Mouse (Mus musculus) liver, embryonic 15.5 days (tissue): ENCODE results near the gene 4921517D22Rik. TPM values are rescaled to one million over a fixed set of nuclear protein-coding genes. Genes with fewer than 3 reads are reported as not detected.

Experiments used
- ATAC-seq: fragments of 200-750 bp; cut with Nextera tagmentation; 2 replicates; pipeline ENCODE4 v1.8.0; 2017; ENCODE audit warnings: moderate number of reproducible peaks, mild to moderate bottlenecking, moderate library complexity; ENCODE audit not compliant: insufficient read depth
- H3K27ac ChIP-seq: fragments of 300-500 bp; sonication (generic); replicated peaks from 2 replicates; pipeline ENCODE4 v1.5.1; 2015; ENCODE audit warnings: mild to moderate bottlenecking, inconsistent platforms
- H3K27me3 ChIP-seq: fragments of 300-500 bp; sonication (generic); 2 replicates; pipeline ENCODE4 v1.6.1; 2015; ENCODE audit warnings: mild to moderate bottlenecking, inconsistent platforms
- H3K36me3 ChIP-seq: fragments of 300-500 bp; sonication (generic); replicated peaks from 2 replicates; pipeline ENCODE4 v1.6.1; 2015; ENCODE audit warnings: moderate library complexity, mild to moderate bottlenecking, inconsistent platforms
- H3K4me1 ChIP-seq: fragments of 300-500 bp; sonication (generic); replicated peaks from 2 replicates; pipeline ENCODE4 v1.6.1; 2015; ENCODE audit warnings: inconsistent platforms
- H3K4me2 ChIP-seq: fragments of 300-500 bp; sonication (generic); 2 replicates; pipeline ENCODE4 v1.6.1; 2015; ENCODE audit warnings: moderate library complexity, mild to moderate bottlenecking, inconsistent platforms
- H3K4me3 ChIP-seq: fragments of 300-500 bp; sonication (generic); replicated peaks from 2 replicates; pipeline ENCODE4 v1.5.1; 2015; ENCODE audit warnings: mild to moderate bottlenecking, inconsistent platforms
- H3K9ac ChIP-seq: fragments of 300-500 bp; sonication (generic); 2 replicates; pipeline ENCODE4 v1.6.1; 2015; ENCODE audit warnings: moderate library complexity, mild to moderate bottlenecking, inconsistent platforms
- H3K9me3 ChIP-seq: fragments of 300-500 bp; sonication (generic); replicated peaks from 2 replicates; pipeline ENCODE4 v1.6.1; 2016; ENCODE audit warnings: inconsistent platforms
- WGBS: fragments of 180-500 bp; shearing (Covaris S2); methylation state at CpG from one replicate; pipeline ENCODE4 v1.1.7; 2015; ENCODE audit warnings: mixed read lengths; ENCODE audit not compliant: insufficient replicate concordance; 5-methylcytosine and 5-hydroxymethylcytosine counted together
- polyA plus RNA-seq: library from polyadenylated mRNA; unstranded; fragments of >200 nt; fragmentation: Nextera tagmentation; extraction: Ambion mirVana; gene quantifications from 2 replicates; pipeline ENCODE4 v1.2.1, GENCODE M21; 2015

Gene 4921517D22Rik
- polyA plus RNA-seq, 1 experiment from 2014 or later = not detected

DNA sequence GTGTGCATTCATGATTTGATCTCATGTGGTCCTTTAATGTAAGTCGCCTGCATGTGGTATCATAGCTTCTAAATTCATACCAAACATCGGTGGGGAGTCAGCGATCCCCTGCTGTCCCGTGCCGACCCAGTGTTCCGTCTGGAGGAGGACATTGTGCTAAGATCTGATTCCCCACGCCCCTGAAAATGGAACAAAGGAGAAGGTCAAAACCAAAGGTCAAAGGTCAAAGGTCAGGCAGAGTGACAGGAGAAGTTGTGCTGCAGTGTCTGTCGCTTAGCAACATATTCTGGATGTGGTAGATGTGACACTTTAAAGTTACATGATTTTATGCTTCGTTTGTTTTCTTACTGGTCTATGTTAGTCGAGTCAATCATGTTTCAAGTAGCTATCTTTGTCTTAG lies 2.4 kb downstream of the 4921517D22Rik start:
- Histone ChIP-seq H3K27ac (no peak overlapping the region), H3K4me3 (no peak overlapping the region), H3K36me3 (no peaks in the 10 kb centered on the region), H3K4me1 (no peaks in the 10 kb centered on the region), H3K27me3 (peaks cover 6% of the 10 kb centered on the region), H3K9me3 (no peaks in the 10 kb centered on the region), H3K9ac (no peak overlapping the region), H3K4me2 (no peak overlapping the region)
- no peak for ATAC-seq
- 74% methylated on average over 10 of the region's 10 CpGs for WGBS

DNA sequence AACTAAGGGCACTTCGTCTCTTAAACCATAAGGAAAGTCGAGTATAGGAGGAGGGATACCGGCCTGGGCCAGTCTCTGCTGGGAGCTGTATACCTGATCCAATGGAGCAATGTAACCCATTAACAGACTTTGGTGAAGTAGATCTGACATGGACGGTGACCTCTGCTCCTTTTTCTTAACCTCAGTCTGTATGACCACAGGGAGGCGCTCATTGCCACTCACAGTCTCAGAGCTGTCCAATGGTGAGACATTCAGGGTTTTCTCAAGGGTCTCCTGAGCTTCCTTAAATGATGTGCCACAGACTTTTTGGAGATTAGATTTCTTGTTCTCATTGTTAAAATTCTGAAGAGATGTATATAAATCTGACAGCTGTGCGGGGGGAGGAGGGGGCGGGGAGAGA lies 3.3 kb downstream of the 4921517D22Rik start:
- no peaks in the 10 kb centered on the region for H3K36me3 ChIP-seq
- H3K27ac ChIP-seq = no peak overlapping the region
- H3K4me3 ChIP-seq = no peak overlapping the region
- no peaks in the 10 kb centered on the region for H3K4me1 ChIP-seq
- no peak for ATAC-seq
- no peak overlapping the region for H3K9ac ChIP-seq
- peaks cover 6% of the 10 kb centered on the region for H3K27me3 ChIP-seq
- H3K9me3 ChIP-seq = no peaks in the 10 kb centered on the region
- 74% methylated on average over 7 of the region's 7 CpGs for WGBS
- no peak overlapping the region for H3K4me2 ChIP-seq

- H3K9me3 ChIP-seq = no peaks in the 10 kb centered on the region
- no peak overlapping the region for H3K4me2 ChIP-seq
- H3K9ac ChIP-seq = no peak overlapping the region
- H3K4me3 ChIP-seq = no peak overlapping the region
- H3K27ac ChIP-seq = no peak overlapping the region
- WGBS = 47% methylated on average over 3 of the region's 3 CpGs
- ATAC-seq = no peak
- H3K36me3 ChIP-seq = no peaks in the 10 kb centered on the region
- H3K4me1 ChIP-seq = no peaks in the 10 kb centered on the region
- H3K27me3 ChIP-seq = peaks cover 6% of the 10 kb centered on the region
These were observed 4.1 kb downstream of the 4921517D22Rik start for GRCm38 (mm10) chr13:59689843-59690242.

GRCm38 (mm10) chr13:59689313-59689712 lies 4.6 kb downstream of the 4921517D22Rik start:
- no peak overlapping the region for H3K9ac ChIP-seq
- WGBS = 59% methylated on average over 9 of the region's 9 CpGs
- H3K4me3 ChIP-seq = no peak overlapping the region
- H3K36me3 ChIP-seq = no peaks in the 10 kb centered on the region
- H3K4me1 ChIP-seq = no peaks in the 10 kb centered on the region
- no peaks in the 10 kb centered on the region for H3K9me3 ChIP-seq
- H3K27me3 ChIP-seq = peaks cover 6% of the 10 kb centered on the region
- ATAC-seq = no peak
- H3K4me2 ChIP-seq = no peak overlapping the region
- no peak overlapping the region for H3K27ac ChIP-seq

DNA sequence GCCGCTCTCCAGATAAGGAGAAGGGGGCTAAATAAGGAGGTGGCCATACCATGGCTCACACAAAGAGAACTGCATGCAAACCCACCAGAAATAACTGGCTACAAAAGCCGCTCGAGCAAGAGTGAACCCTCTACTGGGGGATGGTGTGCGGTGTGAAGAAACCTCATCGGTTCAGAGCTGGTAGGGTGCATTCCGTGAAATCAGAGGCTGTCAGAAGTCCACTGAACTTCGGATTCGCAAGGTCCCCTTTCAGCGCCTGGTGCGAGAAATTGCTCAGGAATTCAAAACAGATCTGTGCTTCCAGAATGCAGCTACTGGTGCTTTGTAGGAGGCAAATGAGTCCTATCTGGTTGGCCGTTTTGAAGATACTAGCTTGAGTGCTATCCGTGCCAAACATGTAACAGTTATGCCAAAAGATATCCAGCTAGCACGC lies 5.6 kb downstream of the 4921517D22Rik start:
- Histone ChIP-seq H3K4me2 (no peak overlapping the region), H3K4me3 (no peak overlapping the region), H3K27me3 (peaks cover 6% of the 10 kb centered on the region), H3K36me3 (no peaks in the 10 kb centered on the region), H3K4me1 (no peaks in the 10 kb centered on the region), H3K27ac (no peak overlapping the region), H3K9ac (no peak overlapping the region), H3K9me3 (no peaks in the 10 kb centered on the region)
- WGBS = 64% methylated on average over 13 of the region's 13 CpGs
- ATAC-seq = no peak

DNA sequence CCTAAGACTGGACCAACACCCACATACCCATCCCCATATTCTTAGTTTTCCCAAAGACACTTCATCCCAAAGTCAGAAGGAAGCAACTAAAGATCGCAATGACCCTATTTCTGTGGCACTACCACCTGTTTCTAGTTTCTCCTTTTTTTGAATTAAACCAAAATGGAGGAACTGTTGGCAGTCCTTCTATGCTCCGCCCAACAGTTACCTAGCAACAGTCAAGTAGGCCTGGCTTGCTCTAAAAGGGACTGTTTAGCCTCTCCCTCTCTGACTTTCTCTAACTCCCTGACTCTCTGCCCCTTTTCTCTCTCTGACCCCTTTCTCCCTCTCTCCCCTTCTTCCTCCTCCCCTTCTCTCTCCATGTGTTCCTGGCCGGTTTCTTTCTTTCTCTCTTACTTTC lies 8.7 kb downstream of the 4921517D22Rik start:
- no peak overlapping the region for H3K27ac ChIP-seq
- peaks cover 10% of the 10 kb centered on the region for H3K4me1 ChIP-seq
- no peak overlapping the region for H3K4me3 ChIP-seq
- no peaks in the 10 kb centered on the region for H3K9me3 ChIP-seq
- peaks cover 13% of the 10 kb centered on the region for H3K27me3 ChIP-seq
- H3K9ac ChIP-seq = no peak overlapping the region
- 72% methylated on average over 3 of the region's 3 CpGs for WGBS
- no peaks in the 10 kb centered on the region for H3K36me3 ChIP-seq
- no peak for ATAC-seq
- H3K4me2 ChIP-seq = no peak overlapping the region

- H3K36me3 ChIP-seq = no peaks in the 10 kb centered on the region
- no peak overlapping the region for H3K4me3 ChIP-seq
- no peaks in the 10 kb centered on the region for H3K9me3 ChIP-seq
- H3K9ac ChIP-seq = no peak overlapping the region
- peak overlapping the region; percentile 28; the same call in 1 of the 2 replicates for H3K4me2 ChIP-seq
- 11% methylated on average over 7 of the region's 7 CpGs for WGBS
- no peak overlapping the region for H3K27ac ChIP-seq
- H3K27me3 ChIP-seq = peaks cover 8% of the 10 kb centered on the region
- H3K4me1 ChIP-seq = peaks cover 29% of the 10 kb centered on the region
- peak; percentile 20; the same call in 1 of the 2 replicates for ATAC-seq
These were observed 11.3 kb downstream of the 4921517D22Rik start for GRCm38 (mm10) chr13:59682629-59683028.

DNA sequence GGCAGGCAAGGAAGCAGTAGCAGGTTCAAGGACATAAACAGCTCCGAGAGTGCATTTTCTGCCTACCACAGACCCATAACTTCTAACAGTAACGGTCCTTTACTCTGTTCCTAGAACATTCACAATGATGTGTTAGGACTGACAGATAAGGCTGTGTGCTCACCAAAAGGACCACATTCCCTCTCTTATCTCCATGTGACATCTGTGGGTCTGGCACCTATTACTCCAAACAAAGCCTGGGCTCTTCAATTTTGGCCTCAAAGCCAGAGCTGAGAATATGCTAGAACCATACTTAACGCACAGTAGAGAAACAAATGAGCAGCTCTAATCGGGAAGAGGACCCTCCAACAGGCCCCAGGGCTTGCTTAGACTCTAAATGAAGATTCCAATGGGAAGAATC lies 14.0 kb downstream of the 4921517D22Rik start:
- H3K9ac ChIP-seq = no peak overlapping the region; the same call in 1 of the 2 replicates
- no peak overlapping the region for H3K4me3 ChIP-seq
- H3K4me2 ChIP-seq = no peak overlapping the region
- 13% methylated on average over 4 of the region's 4 CpGs for WGBS
- peaks cover 45% of the 10 kb centered on the region for H3K4me1 ChIP-seq
- no peak for ATAC-seq
- H3K9me3 ChIP-seq = no peaks in the 10 kb centered on the region
- peaks cover 8% of the 10 kb centered on the region for H3K27me3 ChIP-seq
- H3K27ac ChIP-seq = no peak overlapping the region
- H3K36me3 ChIP-seq = no peaks in the 10 kb centered on the region

DNA sequence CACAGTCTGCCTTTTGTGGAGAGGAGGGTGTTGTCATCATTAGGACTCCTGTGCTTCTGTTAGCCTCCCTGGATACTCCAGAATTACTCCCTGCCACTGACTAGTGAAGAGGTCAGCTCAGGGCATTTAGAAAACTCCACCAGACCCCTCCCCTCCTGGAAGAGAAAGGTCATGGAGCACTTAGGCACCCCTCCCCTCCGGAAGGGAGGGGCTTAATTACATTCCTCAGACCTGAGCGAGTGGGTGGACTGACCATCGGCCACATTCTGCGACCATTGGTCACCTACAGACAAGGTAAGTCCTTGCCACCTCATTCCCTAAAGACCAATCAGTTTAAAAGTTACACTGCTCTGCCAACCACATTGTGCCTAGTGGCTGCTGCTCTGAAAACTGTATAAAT lies 14.6 kb downstream of the 4921517D22Rik start:
- Histone ChIP-seq H3K4me1 (peaks cover 51% of the 10 kb centered on the region), H3K4me2 (no peak overlapping the region), H3K9me3 (no peaks in the 10 kb centered on the region), H3K36me3 (no peaks in the 10 kb centered on the region), H3K27ac (no peak overlapping the region), H3K9ac (no peak overlapping the region; the same call in 1 of the 2 replicates), H3K4me3 (no peak overlapping the region), H3K27me3 (peaks cover 8% of the 10 kb centered on the region)
- WGBS = 46% methylated on average over 4 of the region's 4 CpGs
- ATAC-seq = no peak

- Histone ChIP-seq H3K4me2 (peak overlapping the region; percentile 87; the same call in 1 of the 2 replicates), H3K27ac (0 out of 2 replicates have a peak overlapping the region, but pooled peaks have one; percentile 19), H3K4me1 (peaks cover 67% of the 10 kb centered on the region), H3K4me3 (peak overlapping the region; percentile 85), H3K27me3 (no peaks in the 10 kb centered on the region), H3K36me3 (peaks cover 4% of the 10 kb centered on the region; the same call in 1 of the 2 replicates), H3K9me3 (no peaks in the 10 kb centered on the region), H3K9ac (no peak overlapping the region)
- no peak for ATAC-seq
- 44% methylated on average over 12 of the region's 12 CpGs for WGBS
These were observed 17.3 kb downstream of the 4921517D22Rik start for GRCm38 (mm10) chr13:59676316-59677229.

DNA sequence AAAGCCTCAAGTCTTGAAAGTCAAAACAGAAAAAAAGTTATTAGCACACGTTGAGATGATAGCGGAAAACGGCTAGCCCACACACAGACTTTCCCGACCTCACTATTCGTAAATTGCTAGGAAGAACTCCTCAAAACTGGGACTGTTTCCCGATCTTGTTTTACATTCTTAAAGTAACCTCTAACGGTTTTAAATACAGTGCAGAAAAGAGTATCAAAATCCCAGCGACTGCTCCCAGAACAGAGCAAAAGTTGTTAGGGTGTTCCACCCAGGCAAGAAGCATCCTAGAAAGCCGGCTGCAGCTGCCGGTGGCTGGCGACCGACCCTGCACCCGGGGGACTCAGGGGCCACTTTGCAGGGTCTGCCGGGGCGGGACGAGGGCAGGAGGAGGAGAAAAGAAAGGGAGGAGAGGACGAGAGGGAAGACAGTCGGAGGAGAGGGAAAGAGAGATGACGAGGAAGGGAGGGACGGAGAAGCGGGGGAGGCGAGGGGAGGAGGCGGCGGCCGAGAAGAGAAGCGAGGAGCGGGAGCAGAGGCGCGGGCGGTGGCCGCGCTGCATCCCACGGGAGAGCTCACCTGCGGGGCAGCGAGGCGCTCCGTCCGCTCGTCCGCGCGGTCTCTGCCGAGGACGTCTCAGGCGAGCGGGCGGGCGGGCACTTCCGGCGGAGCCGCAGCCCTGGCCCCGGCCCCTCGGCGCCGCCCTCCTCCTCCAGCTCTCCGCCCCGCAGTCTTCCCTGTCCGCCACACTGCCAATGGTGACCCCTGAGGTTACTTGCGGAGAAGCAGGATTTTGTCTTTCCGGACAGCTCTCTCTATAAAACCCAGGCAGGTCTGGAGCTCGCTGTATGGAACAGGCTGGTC lies 18.5 kb downstream of the 4921517D22Rik start, which contains the start of gene Golm1:
TSS of gene Golm1 (minus strand) at position 661 of the 861 bp plus-strand sequence.
- Histone ChIP-seq H3K27ac (peak within 1 kb of the TSS; percentile 90), H3K9me3 (no peaks in the 10 kb centered on the region), H3K9ac (peak within 1 kb of the TSS; percentile 84), H3K4me1 (peaks cover 73% of the 10 kb centered on the region), H3K4me3 (peak within 1 kb of the TSS; percentile 85), H3K36me3 (peaks cover 4% of the 10 kb centered on the region), H3K4me2 (peak within 1 kb of the TSS; percentile 87), H3K27me3 (no peaks in the 10 kb centered on the region)
- WGBS = under 1% methylated on average over 61 of the region's 61 CpGs
- peak; percentile 87 for ATAC-seq
